Mouse (Mus musculus) neutrophil, adult 5-6 weeks (primary cell): Measurements from ENCODE around the gene Flnb. TPM values are rescaled to one million over a fixed set of nuclear protein-coding genes. Genes with fewer than 3 reads are reported as not detected.

ENCODE experiments used
- ATAC-seq: fragments of 151-379, 151-347 bp; 2 replicates; pipeline ENCODE4 v1.8.0; 2017; ENCODE audit warnings: mild to moderate bottlenecking, moderate TSS enrichment; ENCODE audit not compliant: insufficient number of reproducible peaks, poor library complexity, low FRiP score, severe bottlenecking; ENCODE audit errors: extremely low read depth
- total RNA-seq: library from RNA; stranded (forward); fragments of 200-1000 nt; gene quantifications from 2 replicates; pipeline ENCODE4 v1.2.3, GENCODE M21; 2017

The Flnb gene
- total RNA-seq, 1 experiment from 2014 or later, result 9.3 TPM

DNA sequence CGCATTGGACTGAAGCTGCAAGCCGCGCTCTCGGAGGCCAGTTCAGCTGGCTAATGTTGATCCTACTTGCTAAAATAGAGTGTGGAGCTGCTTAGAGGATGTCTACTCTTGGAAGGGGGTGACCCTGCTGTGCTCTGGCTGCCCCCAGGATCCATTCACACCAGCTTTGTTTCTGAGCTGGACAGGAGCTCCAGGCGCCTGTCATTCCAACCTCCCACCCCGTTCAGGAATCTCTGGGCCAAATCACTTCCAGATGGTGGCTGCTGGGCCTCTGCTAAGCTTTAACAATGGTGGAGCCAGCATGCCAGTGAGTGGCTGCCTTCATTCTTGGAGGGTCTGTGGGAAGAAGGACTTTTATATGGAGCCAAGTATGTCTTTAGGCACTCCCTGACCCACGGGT lies 4.9 kb downstream of the Flnb start:
- ATAC-seq, result no peak

DNA sequence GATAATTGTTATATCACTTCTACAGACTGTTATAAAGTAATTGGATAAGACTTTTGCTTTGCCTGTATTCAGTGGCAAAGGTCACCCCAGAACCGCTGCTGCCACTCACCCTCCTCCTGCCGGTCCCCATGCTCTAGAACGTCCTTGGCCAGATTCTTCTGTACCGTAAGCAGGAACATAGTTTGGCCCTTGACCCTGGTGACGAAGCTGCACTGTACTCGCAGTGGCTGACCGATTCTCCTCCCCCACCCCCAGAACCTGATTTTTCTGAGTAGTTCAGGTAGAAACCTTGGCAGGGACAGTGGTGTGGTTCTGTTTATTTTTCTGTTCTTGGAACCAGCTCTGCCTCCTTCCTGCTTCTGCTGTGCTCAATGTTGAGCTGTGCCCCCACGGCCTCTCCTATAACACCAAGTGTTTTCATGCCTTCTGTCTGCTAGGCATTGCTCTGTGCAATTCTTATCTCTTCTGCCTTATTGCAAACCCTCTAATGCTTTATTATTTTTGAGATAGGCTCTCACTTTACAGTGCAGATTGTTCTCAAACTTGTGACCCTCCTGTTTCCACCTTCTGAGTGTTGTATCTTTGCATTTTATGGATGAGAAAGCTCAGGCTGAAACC lies 7.0 kb downstream of the Flnb start:
- ATAC-seq, result no peak

DNA sequence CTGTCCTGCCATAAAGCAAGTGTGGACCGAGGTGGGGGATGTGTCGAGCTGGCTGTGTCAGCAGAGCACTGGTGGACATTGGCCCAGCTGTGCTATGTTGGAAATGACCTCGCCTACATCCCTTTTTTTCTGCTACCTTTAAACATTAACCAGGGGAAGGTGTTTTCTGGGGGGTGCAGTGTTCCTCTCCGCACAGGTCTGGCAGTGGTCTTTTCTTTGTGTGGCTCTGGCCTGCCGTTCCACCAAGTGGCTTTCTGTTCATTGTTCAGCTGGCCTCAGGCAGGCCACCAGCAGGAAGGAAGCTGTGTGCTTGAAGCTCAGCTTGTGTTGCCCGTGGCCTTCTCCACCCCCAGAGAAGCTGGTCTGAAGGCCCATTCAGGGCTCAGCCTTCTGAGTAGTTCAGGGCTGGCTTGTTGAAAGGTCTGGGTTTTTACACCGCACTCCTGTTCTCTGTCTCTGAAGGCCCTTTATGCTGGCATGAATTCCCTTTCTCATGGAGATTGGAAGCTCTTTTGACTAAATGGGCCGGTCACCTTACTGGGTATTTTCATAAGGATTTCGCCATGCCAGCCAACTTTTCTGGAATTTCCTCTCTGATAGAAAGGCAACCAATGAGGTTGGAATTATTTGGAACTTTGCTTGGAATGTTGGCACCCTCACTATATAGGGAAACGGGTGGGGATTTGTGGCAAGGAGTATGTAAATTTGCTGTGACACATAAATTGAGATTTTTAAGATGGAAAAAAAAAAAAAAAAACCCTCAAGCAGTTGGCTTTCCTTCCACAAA lies 8.6 kb downstream of the Flnb start:
- ATAC-seq, result no peak

DNA sequence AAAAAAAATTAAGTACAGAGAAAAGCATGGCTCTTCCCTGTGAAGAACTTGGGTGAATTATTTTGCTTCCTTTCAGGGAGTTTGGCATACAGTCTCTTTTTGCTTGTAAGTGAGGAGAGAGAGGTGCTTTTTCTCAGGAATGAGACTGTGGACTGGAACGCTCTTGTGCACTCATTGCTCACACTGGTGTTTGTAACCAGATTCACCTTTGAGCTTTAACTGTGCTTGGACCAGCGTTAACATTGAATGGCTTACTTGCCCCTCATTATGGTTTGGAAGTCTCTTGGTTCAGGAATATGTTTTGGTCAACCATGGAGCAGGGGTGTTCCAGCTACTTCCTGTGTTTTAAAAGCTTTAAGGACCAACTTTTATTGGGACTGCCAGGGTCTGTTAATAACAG lies 11.4 kb downstream of the Flnb start:
- no peak for ATAC-seq

- no peak for ATAC-seq
Observed at GRCm38 (mm10) chr14:7831770-7832439, 14.1 kb downstream of the Flnb start.

DNA sequence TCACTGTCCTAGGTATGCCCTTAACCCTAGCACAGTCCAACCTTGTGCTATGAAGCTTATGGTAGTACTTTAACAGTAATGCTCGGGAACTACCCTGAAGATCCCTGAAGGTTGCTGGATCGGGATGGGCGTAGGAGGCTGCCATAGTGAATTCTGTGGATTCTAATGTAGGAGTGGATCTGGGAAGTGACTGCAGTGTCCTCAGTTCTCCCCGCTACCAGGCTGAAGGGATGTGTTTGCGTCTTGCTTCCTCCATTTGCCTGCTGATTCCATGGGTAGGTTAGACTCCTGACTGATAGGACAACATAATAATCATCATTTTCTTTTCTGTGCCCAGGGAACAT lies 14.7 kb downstream of the Flnb start:
- no peak for ATAC-seq

DNA sequence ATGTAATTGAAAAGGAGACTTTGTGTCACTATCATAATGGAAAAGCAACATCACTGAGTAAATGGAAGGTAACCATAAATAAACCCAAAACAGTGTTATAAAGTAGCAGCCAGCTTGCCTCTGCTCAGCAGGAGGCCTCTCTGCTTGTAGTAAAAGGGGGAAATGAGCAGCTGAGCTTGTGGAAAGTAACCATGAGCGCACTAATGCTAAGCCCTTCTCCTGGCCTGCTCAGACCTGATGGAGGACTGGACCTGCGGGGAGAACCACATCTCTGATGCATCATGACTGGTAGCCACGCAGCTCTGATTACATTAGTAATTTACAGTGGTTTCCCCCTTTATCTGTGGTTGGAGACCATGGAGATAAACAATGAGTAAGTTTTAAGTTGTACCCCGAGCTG lies 15.7 kb downstream of the Flnb start:
- ATAC-seq, result no peak

DNA sequence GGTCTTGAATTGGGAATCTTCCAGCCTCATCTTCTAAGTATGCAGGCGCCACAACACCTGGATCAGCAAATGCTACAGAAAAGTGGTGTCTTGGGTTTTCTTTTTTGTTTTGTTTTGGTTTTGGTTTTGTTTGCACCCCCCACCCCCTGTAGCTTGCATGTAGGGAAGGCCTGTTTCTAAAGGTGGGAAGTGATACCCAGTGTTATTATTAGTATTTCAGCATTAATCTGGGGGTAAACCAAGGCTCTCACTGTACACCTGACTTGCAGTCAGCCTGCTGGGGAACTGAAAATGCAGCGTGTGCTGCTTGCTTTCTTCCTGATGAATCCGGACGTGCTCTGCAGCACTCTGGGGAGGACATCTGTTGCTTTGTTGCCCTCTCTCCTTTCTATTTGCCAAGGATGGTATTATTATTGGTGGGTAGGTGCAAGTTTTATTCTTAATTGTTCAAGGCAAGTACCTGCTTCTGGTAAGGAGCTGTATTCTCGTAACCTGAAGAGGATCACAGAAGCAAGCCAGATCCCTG lies 20.9 kb downstream of the Flnb start:
- ATAC-seq, result no peak

GRCm38 (mm10) chr14:7839950-7840514 lies 22.3 kb downstream of the Flnb start:
- ATAC-seq, result no peak

- ATAC-seq, result no peak
Observed at GRCm38 (mm10) chr14:7842631-7843332, 25.0 kb downstream of the Flnb start.

DNA sequence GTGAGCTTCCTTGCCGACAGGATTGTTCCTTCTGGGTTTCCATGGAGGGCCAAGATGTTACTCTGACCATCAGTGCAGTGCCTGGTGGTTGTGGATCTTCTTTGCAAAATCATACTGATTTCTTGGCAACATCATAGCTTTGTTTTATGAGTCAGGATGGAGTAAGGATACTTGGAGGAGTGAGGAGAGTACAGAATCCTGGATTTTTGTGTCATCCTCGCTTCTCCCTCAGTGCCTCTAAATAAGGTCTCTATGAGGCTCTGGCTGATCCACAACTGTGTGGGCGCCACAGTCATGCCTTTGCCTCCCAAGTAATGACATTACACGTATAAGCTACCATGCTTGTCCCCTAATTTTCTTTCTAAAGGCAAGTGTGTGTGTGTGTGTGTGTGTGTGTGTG lies 28.9 kb downstream of the Flnb start:
- no peak for ATAC-seq

GRCm38 (mm10) chr14:7847746-7848232 lies 30.0 kb downstream of the Flnb start:
- no peak for ATAC-seq

- no peak for ATAC-seq
Observed at GRCm38 (mm10) chr14:7850913-7851312, 33.2 kb downstream of the Flnb start.

- ATAC-seq, result no peak
Observed at GRCm38 (mm10) chr14:7851543-7852065, 33.8 kb downstream of the Flnb start.

GRCm38 (mm10) chr14:7853691-7854090 lies 35.9 kb downstream of the Flnb start:
- ATAC-seq, result no peak

- ATAC-seq, result no peak
Observed at GRCm38 (mm10) chr14:7854366-7854765, 36.6 kb downstream of the Flnb start.

DNA sequence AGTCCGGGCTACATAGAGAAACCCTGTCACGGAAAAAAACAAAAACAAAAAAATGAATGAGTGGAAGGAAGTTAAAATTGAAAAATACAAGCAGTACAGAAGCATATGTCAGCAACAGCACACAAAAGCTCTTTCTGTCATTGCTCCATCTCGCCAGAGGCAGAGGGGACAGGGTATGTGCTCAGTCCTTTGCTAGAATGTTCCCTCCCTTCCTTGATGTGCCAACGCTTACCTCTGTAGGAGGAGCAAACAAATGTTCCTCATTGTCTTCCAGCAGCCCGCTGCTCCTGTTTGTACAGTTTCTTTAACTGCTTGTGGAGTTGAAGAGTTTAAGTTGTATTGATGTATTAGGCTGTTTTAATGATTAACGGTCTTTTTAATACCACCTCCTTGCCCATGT lies 37.3 kb downstream of the Flnb start:
- ATAC-seq, result no peak

- no peak for ATAC-seq
Observed at GRCm38 (mm10) chr14:7855501-7855900, 37.7 kb downstream of the Flnb start.

DNA sequence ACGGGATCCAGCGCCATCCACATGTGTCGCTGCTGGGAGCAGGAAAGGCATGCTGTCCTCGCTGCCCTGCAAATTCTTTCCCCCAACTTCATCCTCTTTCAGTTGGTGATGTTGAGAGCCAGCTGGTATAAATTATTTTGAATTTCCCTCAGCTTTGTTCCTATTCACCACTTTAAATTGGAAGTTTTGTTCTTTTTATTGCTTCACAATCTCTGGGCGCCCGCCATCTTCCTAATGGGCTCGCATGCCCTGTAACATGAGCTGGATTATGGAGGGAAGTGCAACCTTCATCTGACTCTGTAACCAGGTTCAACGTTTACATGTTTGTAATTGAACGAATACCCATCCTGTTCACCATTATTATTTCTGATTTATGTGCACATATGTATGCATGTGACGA lies 38.6 kb downstream of the Flnb start:
- no peak for ATAC-seq
